Mouse (Mus musculus) midbrain, embryonic 16.5 days (tissue): ENCODE data around the gene Mtor. TPM values are rescaled to one million over a fixed set of nuclear protein-coding genes. Genes with fewer than 3 reads are reported as not detected.
A peak's percentile ranks its signal among the peaks of the same experiment; 100 is the strongest.

Source experiments
- ATAC-seq: fragments of 200-750 bp; cut with Nextera tagmentation; 2 replicates; pipeline ENCODE4 v1.8.0; 2017; ENCODE audit warnings: moderate TSS enrichment
- H3K27ac ChIP-seq: fragments of 300-500 bp; sonication (generic); 2 replicates; pipeline ENCODE4 v1.5.1; 2014; ENCODE audit warnings: mild to moderate bottlenecking, low read length, mixed read lengths
- H3K27me3 ChIP-seq: fragments of 300-500 bp; sonication (generic); 2 replicates; pipeline ENCODE4 v1.6.1; 2014; ENCODE audit warnings: low read depth, low read length, mixed read lengths; ENCODE audit not compliant: control insufficient read depth, insufficient read depth
- H3K36me3 ChIP-seq: fragments of 300-500 bp; sonication (generic); 2 replicates; pipeline ENCODE4 v1.6.1; 2014; ENCODE audit warnings: mild to moderate bottlenecking, low read length, moderate library complexity, mixed read lengths; ENCODE audit not compliant: control insufficient read depth, insufficient read depth
- H3K4me1 ChIP-seq: fragments of 300-500 bp; sonication (generic); 2 replicates; pipeline ENCODE4 v1.6.1; 2014; ENCODE audit warnings: mild to moderate bottlenecking, low read length, mixed read lengths; ENCODE audit not compliant: control insufficient read depth, insufficient read depth
- H3K4me2 ChIP-seq: fragments of 300-500 bp; sonication (generic); 2 replicates; pipeline ENCODE4 v1.6.1; 2014; ENCODE audit warnings: mild to moderate bottlenecking, low read length, mixed read lengths
- H3K4me3 ChIP-seq: fragments of 300-500 bp; sonication (generic); 2 replicates; pipeline ENCODE4 v1.5.1; 2014; ENCODE audit warnings: low read depth, mild to moderate bottlenecking, low read length, moderate library complexity, mixed read lengths
- H3K9ac ChIP-seq: fragments of 300-500 bp; sonication (generic); 2 replicates; pipeline ENCODE4 v1.6.1; 2014; ENCODE audit warnings: low read depth, low read length, mixed read lengths
- H3K9me3 ChIP-seq: fragments of 300-500 bp; sonication (generic); replicated peaks from 2 replicates; pipeline ENCODE4 v1.6.1; 2014; ENCODE audit warnings: mild to moderate bottlenecking, low read length, mixed read lengths; ENCODE audit not compliant: control insufficient read depth, poor library complexity, severe bottlenecking
- WGBS: fragments of 180-500 bp; shearing (Covaris S2); extraction: QIAGEN DNeasy Blood & Tissue Kit; methylation state at CpG from one replicate; pipeline ENCODE4 v1.1.7; 2014; 5-methylcytosine and 5-hydroxymethylcytosine counted together
- polyA plus RNA-seq: library from polyadenylated mRNA; unstranded; fragments of >200 nt; fragmentation: Nextera tagmentation; extraction: Ambion mirVana; gene quantifications from 2 replicates; pipeline ENCODE4 v1.2.1, GENCODE M21; 2015

Gene Mtor
- polyA plus RNA-seq, 1 experiment from 2014 or later = 23.0 TPM

GRCm38 (mm10) chr4:148530778-148531177, 82.4 kb downstream of the Mtor start:
- H3K4me2 ChIP-seq = no peak overlapping the region
- no peaks in the 10 kb centered on the region for H3K27me3 ChIP-seq
- no peak overlapping the region for H3K9ac ChIP-seq
- 93% methylated on average over 6 of the region's 6 CpGs for WGBS
- peaks cover 59% of the 10 kb centered on the region for H3K36me3 ChIP-seq
- no peaks in the 10 kb centered on the region for H3K9me3 ChIP-seq
- ATAC-seq = no peak
- no peak overlapping the region for H3K4me3 ChIP-seq
- no peak overlapping the region for H3K27ac ChIP-seq
- no peaks in the 10 kb centered on the region for H3K4me1 ChIP-seq

DNA sequence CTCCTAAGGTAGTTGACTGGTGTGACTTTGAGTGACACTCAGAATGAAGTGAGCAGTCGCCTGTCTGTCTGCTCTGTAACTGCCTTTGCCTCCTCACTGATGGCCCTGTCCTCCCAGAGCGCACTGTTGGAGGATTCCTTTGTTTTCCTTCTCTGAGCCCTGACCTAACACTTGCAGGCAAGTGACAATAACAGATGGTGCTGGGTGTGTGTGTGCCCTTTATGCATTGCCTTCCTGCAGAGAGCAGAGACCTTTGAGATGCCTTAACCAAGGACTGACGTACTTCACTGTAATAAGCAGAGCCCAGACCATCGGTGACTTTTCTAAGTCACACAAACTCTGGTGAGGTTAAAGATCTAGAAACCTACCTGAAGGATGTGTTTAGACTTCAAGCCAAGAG, 82.9 kb downstream of the Mtor start:
- 87% methylated on average over 4 of the region's 4 CpGs for WGBS
- H3K27ac ChIP-seq = no peak overlapping the region

DNA sequence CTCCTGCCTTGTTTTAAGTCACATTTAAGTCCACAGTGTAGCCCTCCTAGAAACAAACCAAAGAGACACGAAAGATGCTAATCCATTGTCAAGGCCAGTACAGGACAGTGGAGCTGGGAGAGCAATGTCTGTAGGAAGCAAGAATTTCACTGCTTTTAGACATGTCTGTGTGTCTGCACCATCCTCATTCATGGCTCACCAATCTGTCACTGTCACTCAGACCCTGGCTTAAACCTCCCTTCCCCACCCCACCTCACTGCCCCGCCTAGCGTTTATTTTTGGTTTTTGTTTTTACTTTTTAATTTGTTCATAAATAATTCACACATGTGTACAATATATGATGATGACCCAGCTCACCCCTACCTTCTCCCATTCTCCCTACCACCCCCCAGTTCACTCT, 84.1 kb downstream of the Mtor start:
- 90% methylated on average over 3 of the region's 3 CpGs for WGBS
- no peak for ATAC-seq
- Histone ChIP-seq H3K27ac (no peak overlapping the region), H3K4me3 (no peak overlapping the region), H3K4me2 (no peak overlapping the region), H3K4me1 (no peaks in the 10 kb centered on the region), H3K36me3 (peaks cover 65% of the 10 kb centered on the region), H3K27me3 (no peaks in the 10 kb centered on the region), H3K9me3 (no peaks in the 10 kb centered on the region), H3K9ac (no peak overlapping the region)

More for the DNA sequence above, 82.9 kb downstream of the Mtor start:
- Histone ChIP-seq H3K9ac (no peak overlapping the region), H3K9me3 (no peaks in the 10 kb centered on the region), H3K4me2 (no peak overlapping the region), H3K27me3 (no peaks in the 10 kb centered on the region), H3K4me1 (no peaks in the 10 kb centered on the region), H3K36me3 (peaks cover 58% of the 10 kb centered on the region), H3K4me3 (no peak overlapping the region)
- ATAC-seq = no peak

GRCm38 (mm10) chr4:148533613-148534328, 85.4 kb downstream of the Mtor start:
- H3K9ac ChIP-seq = no peak overlapping the region
- no peak overlapping the region for H3K27ac ChIP-seq
- 84% methylated on average over 12 of the region's 12 CpGs for WGBS
- no peaks in the 10 kb centered on the region for H3K27me3 ChIP-seq
- peak; percentile 62; the same call in 1 of the 2 replicates for ATAC-seq
- no peak overlapping the region for H3K4me2 ChIP-seq
- H3K4me1 ChIP-seq = no peaks in the 10 kb centered on the region
- no peak overlapping the region for H3K4me3 ChIP-seq
- H3K9me3 ChIP-seq = no peaks in the 10 kb centered on the region
- H3K36me3 ChIP-seq = peaks cover 74% of the 10 kb centered on the region

DNA sequence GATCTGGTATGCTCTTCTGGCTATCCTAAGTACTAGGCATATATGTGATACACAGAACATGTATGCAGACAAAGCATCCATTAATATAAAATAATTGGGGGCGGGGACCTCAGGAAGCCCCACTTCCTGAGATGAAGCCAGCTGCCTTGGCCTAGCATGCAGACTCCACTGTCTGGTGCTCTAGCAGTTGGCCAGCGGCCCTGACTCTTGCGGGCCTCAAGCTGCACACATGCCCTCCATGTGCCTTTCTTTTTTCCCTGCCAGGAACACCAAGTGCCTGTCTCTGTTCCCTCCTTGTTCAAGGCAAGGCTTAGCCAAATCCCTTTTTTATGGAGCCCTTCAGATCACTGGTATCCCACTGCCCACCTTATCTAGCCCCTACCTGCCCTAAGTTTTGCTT, 87.5 kb downstream of the Mtor start:
- Histone ChIP-seq H3K27me3 (no peaks in the 10 kb centered on the region), H3K4me1 (no peaks in the 10 kb centered on the region), H3K9me3 (no peaks in the 10 kb centered on the region), H3K4me3 (no peak overlapping the region), H3K4me2 (no peak overlapping the region), H3K36me3 (peaks cover 81% of the 10 kb centered on the region), H3K9ac (no peak overlapping the region), H3K27ac (no peak overlapping the region)
- no peak for ATAC-seq
- WGBS = 96% methylated on average over 3 of the region's 3 CpGs

- Histone ChIP-seq H3K4me3 (no peak overlapping the region), H3K4me1 (no peaks in the 10 kb centered on the region), H3K36me3 (peaks cover 74% of the 10 kb centered on the region), H3K9me3 (no peaks in the 10 kb centered on the region), H3K4me2 (no peak overlapping the region), H3K27me3 (no peaks in the 10 kb centered on the region), H3K9ac (no peak overlapping the region), H3K27ac (no peak overlapping the region)
- ATAC-seq = no peak
- 90% methylated on average over 4 of the region's 4 CpGs for WGBS
Measured at GRCm38 (mm10) chr4:148549106-148549505, 100.7 kb downstream of the Mtor start.

DNA sequence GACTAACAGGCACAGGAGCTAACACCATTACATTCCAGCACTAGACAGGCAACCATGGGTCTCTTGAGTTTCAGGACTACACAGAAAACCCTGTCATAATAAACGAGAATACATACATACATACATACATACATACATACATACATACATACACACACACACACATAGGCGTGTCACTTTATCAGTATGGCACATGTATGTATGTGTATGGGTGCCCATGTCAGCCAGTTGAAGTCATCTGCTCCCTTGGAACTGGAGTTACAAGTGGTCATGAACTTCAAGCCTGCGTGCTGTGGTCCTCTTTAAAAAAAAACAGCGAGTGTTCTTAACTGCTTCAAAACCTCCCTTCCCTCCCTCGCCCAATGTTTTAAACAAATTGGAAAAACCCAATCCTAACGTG, 109.4 kb downstream of the Mtor start:
- peaks cover 5% of the 10 kb centered on the region for H3K4me1 ChIP-seq
- H3K4me3 ChIP-seq = peak overlapping the region; percentile 80
- H3K36me3 ChIP-seq = peaks cover 31% of the 10 kb centered on the region
- no peaks in the 10 kb centered on the region for H3K9me3 ChIP-seq
- no peaks in the 10 kb centered on the region for H3K27me3 ChIP-seq
- peak overlapping the region; percentile 60 for H3K4me2 ChIP-seq
- peak; percentile 52 for ATAC-seq
- peak overlapping the region; percentile 98 for H3K9ac ChIP-seq
- peak overlapping the region; percentile 98 for H3K27ac ChIP-seq
- 36% methylated on average over 6 of the region's 6 CpGs for WGBS

DNA sequence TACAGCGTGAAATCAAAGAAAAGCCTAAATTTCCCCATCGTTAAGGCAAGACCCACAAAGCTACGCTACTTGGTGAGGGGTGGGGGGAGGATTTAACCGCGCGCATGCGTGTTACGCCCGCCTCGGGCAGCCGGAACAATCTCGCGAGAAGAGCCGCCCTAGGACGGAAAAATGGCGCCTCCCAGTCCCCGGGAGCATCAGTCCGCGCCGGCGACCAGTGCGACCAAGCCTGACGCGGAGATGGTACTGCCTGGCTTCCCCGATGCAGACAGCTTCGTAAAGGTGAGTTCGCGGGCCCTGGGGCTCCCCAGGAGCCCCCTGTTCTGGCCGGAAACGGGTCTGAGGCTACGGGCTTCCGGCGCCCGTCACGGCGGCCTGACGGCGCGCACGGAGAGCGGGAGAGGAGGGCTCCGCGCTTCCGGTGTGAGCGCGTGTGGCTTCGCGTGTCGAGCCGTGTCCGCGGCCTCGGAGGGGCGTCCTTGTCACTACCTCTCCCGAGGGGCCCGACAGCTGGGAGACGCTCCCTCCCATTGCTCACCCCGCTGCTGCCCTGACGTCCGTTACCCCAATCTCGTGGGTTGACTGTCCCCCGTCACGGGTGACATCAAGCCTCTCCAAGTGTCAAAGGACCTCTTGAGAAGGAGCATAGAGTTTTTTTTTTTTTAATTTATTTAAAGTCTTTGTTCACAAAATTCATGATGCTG, 110.0 kb downstream of the Mtor start, which contains the start of gene Exosc10:
Gene Exosc10, plus strand, starts transcription at position 133 of the 704 bp plus-strand sequence.
- peak within 1 kb of the TSS; percentile 80 for H3K4me3 ChIP-seq
- peak; percentile 95 for ATAC-seq
- H3K27ac ChIP-seq = peak within 1 kb of the TSS; percentile 98
- H3K9ac ChIP-seq = peak within 1 kb of the TSS; percentile 98
- peaks cover 32% of the 10 kb centered on the region for H3K36me3 ChIP-seq
- H3K4me1 ChIP-seq = peaks cover 5% of the 10 kb centered on the region
- WGBS = 0% methylated on average over 61 of the region's 63 CpGs
- peak within 1 kb of the TSS; percentile 60 for H3K4me2 ChIP-seq
- H3K27me3 ChIP-seq = no peaks in the 10 kb centered on the region
- H3K9me3 ChIP-seq = no peaks in the 10 kb centered on the region

DNA sequence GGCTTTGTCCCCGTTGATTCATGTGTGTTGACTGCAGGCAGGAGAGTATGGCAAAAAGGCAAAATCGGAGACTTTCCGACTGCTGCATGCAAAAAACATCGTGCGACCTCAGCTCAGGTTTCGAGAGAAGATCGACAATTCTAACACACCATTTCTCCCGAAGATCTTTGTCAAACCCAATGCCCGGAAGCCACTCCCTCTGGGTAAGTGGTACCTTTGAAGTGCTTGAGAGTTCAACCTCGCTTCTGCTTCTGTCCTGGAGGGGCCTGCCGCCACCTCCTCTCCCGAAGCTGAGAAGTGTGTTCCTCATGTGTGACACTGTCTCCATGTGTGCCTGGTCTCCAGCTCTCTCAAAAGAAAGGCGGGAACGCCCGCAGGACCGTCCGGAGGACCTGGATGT, 114.3 kb downstream of the Mtor start:
- ATAC-seq = no peak
- Histone ChIP-seq H3K27me3 (no peaks in the 10 kb centered on the region), H3K9me3 (no peaks in the 10 kb centered on the region), H3K36me3 (peaks cover 57% of the 10 kb centered on the region), H3K9ac (no peak overlapping the region), H3K4me3 (no peak overlapping the region), H3K4me2 (no peak overlapping the region), H3K27ac (no peak overlapping the region), H3K4me1 (peaks cover 5% of the 10 kb centered on the region)
- 95% methylated on average over 17 of the region's 17 CpGs for WGBS
